ENCODE assay signal across 8 mouse cellular contexts in genomic region chr11:12037075-12037686, GRCm38 (mm10). TPM values are rescaled to one million over a fixed set of nuclear protein-coding genes. Genes with fewer than 3 reads are reported as not detected.
DNase-seq lines count a peak whose midpoint lies in the region; ATAC-seq lines count a peak whose summit lies in the region.

No protein-coding gene starts in this region.

- no peaks in the 10 kb centered on the region for H3K4me1 ChIP-seq in forebrain, embryonic 14.5 days (ENCODE audit: control insufficient read depth, insufficient read depth, low read length)
- H3K4me1 ChIP-seq in limb, embryonic 11.5 days (ENCODE audit: control insufficient read depth, insufficient read depth, low read length), result 0 out of 2 replicates have a peak, but pooled peaks cover 2% of the 10 kb centered on the region

- H3K4me3 ChIP-seq in forebrain, embryonic 14.5 days (ENCODE audit: low read depth, low read length), result peak overlapping the region; percentile 50
- H3K4me3 ChIP-seq in limb, embryonic 11.5 days (ENCODE audit: low read depth, low read length), result peak overlapping the region; percentile 63

- no peaks in the 10 kb centered on the region for H3K36me3 ChIP-seq in forebrain, embryonic 14.5 days (ENCODE audit: control insufficient read depth, insufficient read depth, low read length)
- no peaks in the 10 kb centered on the region for H3K36me3 ChIP-seq in limb, embryonic 11.5 days (ENCODE audit: control insufficient read depth, insufficient read depth, low read length)

- H3K9me3 ChIP-seq in forebrain, embryonic 14.5 days (replicated peaks; ENCODE audit: control insufficient read depth, low read length), result no peaks in the 10 kb centered on the region
- H3K9me3 ChIP-seq in limb, embryonic 11.5 days (ENCODE audit: control insufficient read depth, low read length), result no peaks in the 10 kb centered on the region

- intact Hi-C loops in left cerebral cortex, postnatal 4 days (cut with DNase I), result loop anchor here (10.0 kb wide), 1 partner anchor 318 kb away; no protein-coding TSS in a partner anchor
- intact Hi-C loops in left cerebral cortex, postnatal 14 days (cut with DNase I), result loop anchor here (5.0 kb wide), 1 partner anchor 215 kb away; no protein-coding TSS in a partner anchor
- intact Hi-C loops in heart, postnatal 36 days (cut with DNase I), result loop anchor here (2.0 to 5.0 kb wide), 2 partner anchors 55 to 218 kb away; no protein-coding TSS in a partner anchor

- DNase-seq in left cerebral cortex, postnatal 4 days, result peak; percentile 19
- no peak for DNase-seq in left cerebral cortex, postnatal 14 days (ENCODE audit: low spot score in 2 of 2)
- DNase-seq in forebrain, embryonic 14.5 days (ENCODE audit: low spot score), result peak; percentile 60
- DNase-seq in heart, postnatal 36 days, result peak; percentile 70 to 79
- peak; percentile 84 for DNase-seq in limb, embryonic 11.5 days (ENCODE audit: low spot score)
- DNase-seq in mesoderm, embryonic 11.5 days (ENCODE audit: low read depth, low spot score), result peak; percentile 76
- DNase-seq in testis, postnatal 14 days (ENCODE audit: low spot score), result peak; percentile 46
- no peak for DNase-seq in layer of hippocampus, postnatal 14 days (ENCODE audit: low spot score in 2 of 2)

- H3K27ac ChIP-seq in forebrain, embryonic 14.5 days (ENCODE audit: low read depth, low read length), result peak overlapping the region; percentile 75
- peak overlapping the region; percentile 97 for H3K27ac ChIP-seq in limb, embryonic 11.5 days (replicated peaks; ENCODE audit: low read depth, low read length)

- under 1% methylated on average over 76 of the region's 93 CpGs for WGBS in forebrain, embryonic 14.5 days
- whole genome bisulfite sequencing in limb, embryonic 11.5 days, result 1% methylated on average over 50 of the region's 93 CpGs

- H3K9ac ChIP-seq in forebrain, embryonic 14.5 days (ENCODE audit: low read length), result peak overlapping the region; percentile 72
- H3K9ac ChIP-seq in limb, embryonic 11.5 days (ENCODE audit: low read length), result peak overlapping the region; percentile 96

- H3K27me3 ChIP-seq in forebrain, embryonic 14.5 days (replicated peaks; ENCODE audit: control insufficient read depth, insufficient read depth, low read length), result peaks cover 65% of the 10 kb centered on the region
- H3K27me3 ChIP-seq in limb, embryonic 11.5 days (ENCODE audit: control insufficient read depth, insufficient read depth, low read length), result peaks cover 57% of the 10 kb centered on the region

- peak; percentile 73 for ATAC-seq in forebrain, embryonic 14.5 days
- peak; percentile 71 for ATAC-seq in limb, embryonic 11.5 days (ENCODE audit: insufficient number of reproducible peaks, low FRiP score, low TSS enrichment, low read depth)

- peak overlapping the region; percentile 51 for H3K4me2 ChIP-seq in forebrain, embryonic 14.5 days (ENCODE audit: low read length)
- H3K4me2 ChIP-seq in limb, embryonic 11.5 days (ENCODE audit: low read depth, severe bottlenecking), result peak overlapping the region; percentile 31

RNA-seq across cellular contexts. Expression of gene Grb10, which starts 1.3 kb away (rescaled TPM):
- total RNA-seq in left cerebral cortex, postnatal 4 days (2021), result 10 to 100 TPM; 46.2 to 52.1 TPM
- 10 to 100 TPM; 43.3 to 45.1 TPM for total RNA-seq in left cerebral cortex, postnatal 14 days (2021)
- 59.7 and 66.2 TPM in 2 replicates for polyA plus RNA-seq in forebrain, embryonic 14.5 days (2014; fragmentation: Nextera tagmentation; extraction: Ambion mirVana)
- total RNA-seq in heart, postnatal 36 days (2021), result 100 to 1,000 TPM in 1 of 2 experiments, 10 to 100 TPM in 1; 66.6 to 110 TPM
- 234 and 283 TPM in 2 replicates for polyA plus RNA-seq in limb, embryonic 11.5 days (2014; fragmentation: Nextera tagmentation; extraction: Ambion mirVana)
- total RNA-seq in layer of hippocampus, postnatal 14 days (2021), result 10 to 100 TPM; 29.3 to 32.3 TPM

Comparison
In these comparisons a context has a peak if more than half of its experiments do, and no peak if none do; other contexts are left out.
1. DNase-seq: peak in left cerebral cortex, postnatal 4 days (single experiment), forebrain, embryonic 14.5 days (single experiment), heart, postnatal 36 days (2 of 2), limb, embryonic 11.5 days (single experiment), mesoderm, embryonic 11.5 days (single experiment) and testis, postnatal 14 days (single experiment); none in left cerebral cortex, postnatal 14 days (0 of 2) and layer of hippocampus, postnatal 14 days (0 of 2).